Mouse (Mus musculus) limb, embryonic 13.5 days (tissue): ENCODE results near the gene Abcc9. TPM values are rescaled to one million over a fixed set of nuclear protein-coding genes. Genes with fewer than 3 reads are reported as not detected.

Experiments
- ATAC-seq: fragments of 200-750 bp; cut with Nextera tagmentation; 2 replicates; pipeline ENCODE4 v1.8.0; 2017; ENCODE audit warnings: low read depth, moderate number of reproducible peaks, moderate TSS enrichment; ENCODE audit not compliant: low FRiP score
- H3K27ac ChIP-seq: fragments of 300-500 bp; sonication (generic); 2 replicates; pipeline ENCODE4 v1.5.1; 2015; ENCODE audit warnings: inconsistent platforms, mild to moderate bottlenecking, moderate library complexity
- H3K27me3 ChIP-seq: fragments of 300-500 bp; sonication (generic); 2 replicates; pipeline ENCODE4 v1.6.1; 2015; ENCODE audit warnings: mild to moderate bottlenecking, inconsistent platforms
- H3K36me3 ChIP-seq: fragments of 300-500 bp; sonication (generic); 2 replicates; pipeline ENCODE4 v1.6.1; 2015; ENCODE audit warnings: inconsistent platforms, mild to moderate bottlenecking, moderate library complexity
- H3K4me1 ChIP-seq: fragments of 300-500 bp; sonication (generic); 2 replicates; pipeline ENCODE4 v1.6.1; 2015; ENCODE audit warnings: inconsistent platforms
- H3K4me2 ChIP-seq: fragments of 300-500 bp; sonication (generic); replicated peaks from 2 replicates; pipeline ENCODE4 v1.6.1; 2015; ENCODE audit warnings: inconsistent platforms, mild to moderate bottlenecking, moderate library complexity
- H3K4me3 ChIP-seq: fragments of 300-500 bp; sonication (generic); 2 replicates; pipeline ENCODE4 v1.5.1; 2015; ENCODE audit warnings: moderate library complexity, mild to moderate bottlenecking, inconsistent platforms
- H3K9ac ChIP-seq: fragments of 300-500 bp; sonication (generic); 2 replicates; pipeline ENCODE4 v1.6.1; 2015; ENCODE audit warnings: mild to moderate bottlenecking, inconsistent platforms
- H3K9me3 ChIP-seq: fragments of 300-500 bp; sonication (generic); 2 replicates; pipeline ENCODE4 v1.6.1; 2016; ENCODE audit warnings: inconsistent platforms
- WGBS: fragments of 180-500 bp; shearing (Covaris S2); methylation state at CpG from one replicate; pipeline ENCODE4 v1.1.7; 2015; 5-methylcytosine and 5-hydroxymethylcytosine counted together
- polyA plus RNA-seq: library from polyadenylated mRNA; unstranded; fragments of >200 nt; fragmentation: Nextera tagmentation; extraction: Ambion mirVana; gene quantifications from 2 replicates; pipeline ENCODE4 v1.2.1, GENCODE M21; 2015

The Abcc9 gene
- polyA plus RNA-seq, 1 experiment from 2014 or later = 1.8 TPM

- H3K4me1 ChIP-seq = no peaks in the 10 kb centered on the region
- no peaks in the 10 kb centered on the region for H3K9me3 ChIP-seq
- H3K36me3 ChIP-seq = no peaks in the 10 kb centered on the region
- no peak overlapping the region for H3K9ac ChIP-seq
- no peak overlapping the region for H3K27ac ChIP-seq
- H3K4me2 ChIP-seq = no peak overlapping the region
- no peak for ATAC-seq
- no peak overlapping the region for H3K4me3 ChIP-seq
- 33% methylated on average over 5 of the region's 5 CpGs for WGBS
- H3K27me3 ChIP-seq = no peaks in the 10 kb centered on the region
Measured at GRCm38 (mm10) chr6:142654561-142654960, 47.6 kb downstream of the Abcc9 start.

- Histone ChIP-seq H3K27me3 (no peaks in the 10 kb centered on the region), H3K9me3 (no peaks in the 10 kb centered on the region), H3K36me3 (no peaks in the 10 kb centered on the region), H3K27ac (no peak overlapping the region), H3K9ac (no peak overlapping the region), H3K4me1 (no peaks in the 10 kb centered on the region), H3K4me3 (no peak overlapping the region), H3K4me2 (no peak overlapping the region)
- no peak for ATAC-seq
- WGBS = 88% methylated on average over 1 of the region's 1 CpGs
Measured at GRCm38 (mm10) chr6:142652175-142652574, 49.9 kb downstream of the Abcc9 start.

- no peak for ATAC-seq
- WGBS = 72% methylated on average over 3 of the region's 3 CpGs
- H3K9me3 ChIP-seq = no peaks in the 10 kb centered on the region
Measured at GRCm38 (mm10) chr6:142649331-142649730, 52.8 kb downstream of the Abcc9 start.

GRCm38 (mm10) chr6:142645474-142645873 is 56.6 kb downstream of the Abcc9 start:
- Histone ChIP-seq H3K27me3 (no peaks in the 10 kb centered on the region), H3K4me1 (no peaks in the 10 kb centered on the region), H3K9me3 (no peaks in the 10 kb centered on the region), H3K36me3 (no peaks in the 10 kb centered on the region), H3K27ac (no peak overlapping the region), H3K4me3 (no peak overlapping the region), H3K4me2 (no peak overlapping the region), H3K9ac (no peak overlapping the region)
- 70% methylated on average over 7 of the region's 7 CpGs for WGBS
- no peak for ATAC-seq

More at GRCm38 (mm10) chr6:142649331-142649730, 52.8 kb downstream of the Abcc9 start:
- H3K27me3 ChIP-seq = no peaks in the 10 kb centered on the region
- H3K4me2 ChIP-seq = no peak overlapping the region
- H3K9ac ChIP-seq = no peak overlapping the region
- no peaks in the 10 kb centered on the region for H3K36me3 ChIP-seq
- H3K4me3 ChIP-seq = no peak overlapping the region
- H3K4me1 ChIP-seq = no peaks in the 10 kb centered on the region
- no peak overlapping the region for H3K27ac ChIP-seq

- ATAC-seq = no peak
- H3K9ac ChIP-seq = no peak overlapping the region
- no peaks in the 10 kb centered on the region for H3K4me1 ChIP-seq
- WGBS = 81% methylated on average over 10 of the region's 10 CpGs
- H3K4me3 ChIP-seq = no peak overlapping the region
- no peak overlapping the region for H3K4me2 ChIP-seq
- no peaks in the 10 kb centered on the region for H3K36me3 ChIP-seq
- H3K27me3 ChIP-seq = no peaks in the 10 kb centered on the region
- no peaks in the 10 kb centered on the region for H3K9me3 ChIP-seq
- no peak overlapping the region for H3K27ac ChIP-seq
Measured at GRCm38 (mm10) chr6:142639301-142639700, 62.8 kb downstream of the Abcc9 start.

- H3K4me3 ChIP-seq = no peak overlapping the region
- no peaks in the 10 kb centered on the region for H3K36me3 ChIP-seq
- 53% methylated on average over 4 of the region's 4 CpGs for WGBS
- no peaks in the 10 kb centered on the region for H3K27me3 ChIP-seq
- H3K9ac ChIP-seq = no peak overlapping the region
- H3K9me3 ChIP-seq = no peaks in the 10 kb centered on the region
- H3K27ac ChIP-seq = no peak overlapping the region
- H3K4me2 ChIP-seq = no peak overlapping the region
- H3K4me1 ChIP-seq = no peaks in the 10 kb centered on the region
- ATAC-seq = no peak
Measured at GRCm38 (mm10) chr6:142635654-142636053, 66.5 kb downstream of the Abcc9 start.

- no peaks in the 10 kb centered on the region for H3K4me1 ChIP-seq
- H3K4me2 ChIP-seq = no peak overlapping the region
- H3K9me3 ChIP-seq = no peaks in the 10 kb centered on the region
- no peak overlapping the region for H3K27ac ChIP-seq
- H3K27me3 ChIP-seq = no peaks in the 10 kb centered on the region
- H3K9ac ChIP-seq = no peak overlapping the region
- no peak overlapping the region for H3K4me3 ChIP-seq
- H3K36me3 ChIP-seq = no peaks in the 10 kb centered on the region
- ATAC-seq = no peak
Measured at GRCm38 (mm10) chr6:142635185-142635583, 66.9 kb downstream of the Abcc9 start.

GRCm38 (mm10) chr6:142634530-142635184 is 67.5 kb downstream of the Abcc9 start:
- Histone ChIP-seq H3K4me2 (no peak overlapping the region), H3K9me3 (no peaks in the 10 kb centered on the region), H3K27ac (no peak overlapping the region), H3K9ac (no peak overlapping the region), H3K27me3 (no peaks in the 10 kb centered on the region), H3K36me3 (no peaks in the 10 kb centered on the region), H3K4me1 (no peaks in the 10 kb centered on the region), H3K4me3 (no peak overlapping the region)
- ATAC-seq = no peak
- 75% methylated on average over 10 of the region's 10 CpGs for WGBS

- no peak for ATAC-seq
- no peak overlapping the region for H3K4me2 ChIP-seq
- no peak overlapping the region for H3K27ac ChIP-seq
- 49% methylated on average over 6 of the region's 6 CpGs for whole genome bisulfite sequencing
- H3K36me3 ChIP-seq = no peaks in the 10 kb centered on the region
- H3K4me1 ChIP-seq = no peaks in the 10 kb centered on the region
- H3K27me3 ChIP-seq = no peaks in the 10 kb centered on the region
- no peaks in the 10 kb centered on the region for H3K9me3 ChIP-seq
- H3K4me3 ChIP-seq = no peak overlapping the region
- no peak overlapping the region for H3K9ac ChIP-seq
Measured at GRCm38 (mm10) chr6:142623351-142623750, 78.8 kb downstream of the Abcc9 start.

- ATAC-seq = no peak
- Histone ChIP-seq H3K27ac (no peak overlapping the region), H3K4me1 (no peaks in the 10 kb centered on the region), H3K36me3 (no peaks in the 10 kb centered on the region), H3K4me2 (no peak overlapping the region), H3K9ac (no peak overlapping the region), H3K4me3 (no peak overlapping the region), H3K9me3 (no peaks in the 10 kb centered on the region), H3K27me3 (no peaks in the 10 kb centered on the region)
- 33% methylated on average over 3 of the region's 3 CpGs for WGBS
Measured at GRCm38 (mm10) chr6:142616659-142617058, 85.5 kb downstream of the Abcc9 start.

GRCm38 (mm10) chr6:142614324-142614723 is 87.8 kb downstream of the Abcc9 start:
- Histone ChIP-seq H3K27me3 (no peaks in the 10 kb centered on the region), H3K9ac (no peak overlapping the region), H3K4me3 (no peak overlapping the region), H3K4me2 (no peak overlapping the region), H3K27ac (no peak overlapping the region), H3K36me3 (no peaks in the 10 kb centered on the region), H3K4me1 (no peaks in the 10 kb centered on the region), H3K9me3 (no peaks in the 10 kb centered on the region)
- ATAC-seq = no peak
- 79% methylated on average over 10 of the region's 10 CpGs for WGBS

GRCm38 (mm10) chr6:142612366-142612765 is 89.7 kb downstream of the Abcc9 start:
- ATAC-seq = no peak
- H3K4me1 ChIP-seq = no peaks in the 10 kb centered on the region

More at GRCm38 (mm10) chr6:142612366-142612765, 89.7 kb downstream of the Abcc9 start:
- H3K4me3 ChIP-seq = no peak overlapping the region
- H3K9me3 ChIP-seq = no peaks in the 10 kb centered on the region
- H3K9ac ChIP-seq = no peak overlapping the region
- no peaks in the 10 kb centered on the region for H3K36me3 ChIP-seq
- H3K27me3 ChIP-seq = no peaks in the 10 kb centered on the region
- no peak overlapping the region for H3K27ac ChIP-seq
- H3K4me2 ChIP-seq = no peak overlapping the region
- 82% methylated on average over 8 of the region's 8 CpGs for WGBS
